Mouse (Mus musculus): Measurements from ENCODE around the gene Olfr485.
"Not testable (repeated sequence)": the region's sequence is repeated elsewhere in the genome, so short reads cannot be mapped to it uniquely, and the experiment has no call there.

DNA sequence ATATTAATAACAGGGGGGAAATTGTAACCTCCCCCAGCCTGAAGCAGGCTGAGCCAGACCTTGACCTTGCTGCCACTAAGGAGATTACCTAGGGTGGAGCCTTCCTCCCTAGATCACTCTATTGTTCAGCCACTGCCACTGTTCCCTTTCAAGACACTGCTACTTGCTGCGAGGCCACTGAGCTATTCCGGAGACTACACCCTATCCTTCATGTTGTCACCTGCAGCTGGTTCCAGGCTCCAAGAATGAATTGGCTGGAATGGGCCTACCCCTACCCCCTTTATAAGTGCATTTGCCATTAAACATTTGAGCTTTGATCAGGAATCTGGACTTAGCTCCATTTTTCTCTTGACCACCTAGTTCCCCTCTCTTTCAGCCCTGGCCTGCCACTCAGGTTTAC lies 31.5 kb upstream of the Olfr485 start:
- TF ChIP-seq POLR2A (IDR thresholded peaks at IDR 0.05; ENCODE audit: insufficient read depth, low read depth, low read length); CTCF (IDR thresholded peaks at IDR 0.05): not testable (repeated sequence)

Data from heart, adult 2 months (tissue).